Mouse (Mus musculus): Measurements from ENCODE around the gene Ulk4. TPM values are rescaled to one million over a fixed set of nuclear protein-coding genes. Genes with fewer than 3 reads are reported as not detected.

Ulk4 gene
- polyA plus RNA-seq, 1 experiment from 2014 or later: 134 TPM

DNA sequence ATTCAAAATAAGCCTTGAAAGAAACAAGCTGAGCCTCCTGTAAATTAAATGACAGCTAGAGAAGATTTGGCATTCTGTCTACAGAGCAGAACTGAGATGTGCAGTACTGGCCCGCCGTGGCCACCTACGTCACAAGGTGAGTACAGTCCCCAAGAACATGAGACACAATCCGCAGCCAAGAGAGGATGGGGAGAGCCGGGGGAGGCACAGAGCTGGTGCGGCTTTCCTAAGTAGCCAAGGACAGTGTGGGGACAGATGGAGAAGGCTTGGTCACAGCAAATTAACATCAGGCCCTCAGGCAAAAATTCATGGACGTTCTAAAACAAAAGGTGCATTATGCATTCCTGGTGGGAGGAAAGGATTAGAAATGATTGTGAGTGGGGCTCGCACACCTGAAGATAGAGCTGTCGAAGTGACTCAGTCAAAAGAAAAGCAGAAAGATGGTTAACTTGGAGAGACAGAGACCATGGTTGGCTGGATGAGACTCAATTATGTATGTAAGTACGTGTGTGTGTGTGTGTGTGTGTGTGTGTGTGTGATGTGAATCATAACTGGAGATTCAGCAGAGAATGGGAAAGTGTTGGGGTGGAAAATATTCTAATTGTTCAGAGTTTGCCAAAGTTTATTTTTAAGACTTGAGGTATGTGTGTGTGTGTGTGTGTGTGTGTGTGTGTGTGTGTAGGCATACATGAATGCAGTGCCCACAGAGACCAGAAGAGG is 185.8 kb downstream of the Ulk4 start:
- Histone ChIP-seq H3K9ac (replicated peaks; ENCODE audit: low read depth, low read length) (no peak overlapping the region), H3K27ac (ENCODE audit: low read length) (no peak overlapping the region)
- 84% methylated on average over 10 of the region's 10 CpGs for WGBS

DNA sequence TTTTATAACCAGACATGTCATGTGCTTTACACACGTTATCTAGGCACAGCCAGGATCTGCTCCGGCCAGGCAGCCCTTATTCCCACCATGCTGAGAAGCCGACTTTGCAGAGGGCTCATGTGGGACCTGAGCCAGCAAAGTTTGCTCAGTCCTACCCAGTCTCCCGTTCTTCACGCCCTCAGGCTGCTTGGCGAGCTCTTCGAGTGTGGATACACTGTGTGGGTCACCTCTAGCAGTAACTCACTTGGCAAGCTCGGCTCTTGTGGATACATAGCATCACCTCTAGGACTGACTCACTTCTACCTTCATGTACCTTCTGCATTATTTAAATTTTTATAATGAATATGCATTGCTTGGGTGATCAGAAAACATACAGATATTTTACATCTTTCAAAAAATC is 189.3 kb downstream of the Ulk4 start:
- 62% methylated on average over 8 of the region's 8 CpGs for WGBS
- H3K9ac ChIP-seq (replicated peaks; ENCODE audit: low read depth, low read length): no peak overlapping the region
- ATAC-seq (ENCODE audit: insufficient number of reproducible peaks, insufficient read depth, low FRiP score, low read depth): no peak
- no peaks in the 10 kb centered on the region for H3K9me3 ChIP-seq (ENCODE audit: control insufficient read depth, low read depth, low read length)
- H3K36me3 ChIP-seq (ENCODE audit: control insufficient read depth, insufficient read depth, low read length): no peaks in the 10 kb centered on the region
- H3K27me3 ChIP-seq (ENCODE audit: control insufficient read depth, insufficient read depth, low read length): no peaks in the 10 kb centered on the region
- H3K4me3 ChIP-seq (ENCODE audit: low read depth, low read length): no peak overlapping the region
- H3K27ac ChIP-seq (ENCODE audit: low read length): no peak overlapping the region
- H3K4me1 ChIP-seq (ENCODE audit: control insufficient read depth, insufficient read depth, low read length): no peaks in the 10 kb centered on the region
- H3K4me2 ChIP-seq (replicated peaks; ENCODE audit: low read depth, low read length): no peak overlapping the region

More for the DNA sequence above, 185.8 kb downstream of the Ulk4 start:
- H3K9me3 ChIP-seq (ENCODE audit: control insufficient read depth, low read depth, low read length): no peaks in the 10 kb centered on the region
- H3K4me2 ChIP-seq (replicated peaks; ENCODE audit: low read depth, low read length): no peak overlapping the region
- no peaks in the 10 kb centered on the region for H3K27me3 ChIP-seq (ENCODE audit: control insufficient read depth, insufficient read depth, low read length)
- no peak for ATAC-seq (ENCODE audit: insufficient number of reproducible peaks, insufficient read depth, low FRiP score, low read depth)
- H3K36me3 ChIP-seq (ENCODE audit: control insufficient read depth, insufficient read depth, low read length): no peaks in the 10 kb centered on the region
- H3K4me3 ChIP-seq (ENCODE audit: low read depth, low read length): no peak overlapping the region
- H3K4me1 ChIP-seq (ENCODE audit: control insufficient read depth, insufficient read depth, low read length): no peaks in the 10 kb centered on the region

DNA sequence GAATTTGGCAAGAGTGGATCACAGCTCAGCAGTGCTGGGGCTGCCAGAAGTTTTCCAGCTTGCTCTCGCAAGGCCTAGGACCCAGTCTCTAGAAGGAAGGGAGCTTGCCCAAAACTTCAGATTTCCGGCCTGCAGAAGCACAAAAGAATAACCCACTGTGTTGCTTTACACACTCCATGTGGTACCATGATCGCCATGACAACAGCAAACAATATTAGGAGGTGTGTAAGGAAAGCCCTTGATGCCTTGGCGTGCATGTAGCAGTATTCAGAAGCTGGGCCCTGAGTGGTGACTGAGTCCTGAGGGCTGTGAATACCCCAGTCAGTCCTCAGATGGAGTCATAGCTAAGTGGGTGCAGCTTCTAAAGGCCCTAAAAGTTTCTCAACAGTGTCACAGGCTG is 192.8 kb downstream of the Ulk4 start:
- Histone ChIP-seq H3K27ac (ENCODE audit: low read length) (no peak overlapping the region), H3K27me3 (ENCODE audit: control insufficient read depth, insufficient read depth, low read length) (no peaks in the 10 kb centered on the region), H3K36me3 (ENCODE audit: control insufficient read depth, insufficient read depth, low read length) (no peaks in the 10 kb centered on the region), H3K9ac (replicated peaks; ENCODE audit: low read depth, low read length) (no peak overlapping the region), H3K9me3 (ENCODE audit: control insufficient read depth, low read depth, low read length) (no peaks in the 10 kb centered on the region), H3K4me2 (replicated peaks; ENCODE audit: low read depth, low read length) (no peak overlapping the region), H3K4me1 (ENCODE audit: control insufficient read depth, insufficient read depth, low read length) (peaks cover 11% of the 10 kb centered on the region; the same call in 1 of the 2 replicates), H3K4me3 (ENCODE audit: low read depth, low read length) (no peak overlapping the region)
- ATAC-seq (ENCODE audit: insufficient number of reproducible peaks, insufficient read depth, low FRiP score, low read depth): no peak
- 85% methylated on average over 4 of the region's 4 CpGs for WGBS

DNA sequence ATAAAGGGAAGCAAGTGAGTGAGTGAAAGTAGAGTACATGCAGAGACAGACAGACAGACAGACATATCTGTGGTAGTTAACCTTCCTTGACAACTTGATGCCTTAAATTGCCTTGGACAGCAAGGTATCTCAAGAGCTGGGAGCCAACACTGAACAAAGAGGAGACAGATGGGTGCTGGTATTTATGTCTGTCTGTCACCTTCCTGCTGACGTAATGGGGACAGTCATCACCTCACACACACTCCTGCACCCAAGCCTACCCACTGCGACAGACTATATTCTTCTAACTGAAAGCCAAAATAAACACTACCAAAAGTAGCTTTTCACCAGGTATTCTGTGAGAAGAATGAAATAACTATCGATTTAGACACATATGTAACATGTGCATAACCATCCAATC is 196.2 kb downstream of the Ulk4 start:
- Histone ChIP-seq H3K9me3 (ENCODE audit: control insufficient read depth, low read depth, low read length) (no peaks in the 10 kb centered on the region), H3K4me2 (replicated peaks; ENCODE audit: low read depth, low read length) (no peak overlapping the region), H3K27me3 (ENCODE audit: control insufficient read depth, insufficient read depth, low read length) (no peaks in the 10 kb centered on the region), H3K9ac (replicated peaks; ENCODE audit: low read depth, low read length) (no peak overlapping the region), H3K4me1 (ENCODE audit: control insufficient read depth, insufficient read depth, low read length) (peaks cover 19% of the 10 kb centered on the region; the same call in 1 of the 2 replicates), H3K4me3 (ENCODE audit: low read depth, low read length) (no peak overlapping the region), H3K27ac (ENCODE audit: low read length) (no peak overlapping the region), H3K36me3 (ENCODE audit: control insufficient read depth, insufficient read depth, low read length) (no peaks in the 10 kb centered on the region)
- 87% methylated on average over 3 of the region's 3 CpGs for WGBS
- no peak for ATAC-seq (ENCODE audit: insufficient number of reproducible peaks, insufficient read depth, low FRiP score, low read depth)

DNA sequence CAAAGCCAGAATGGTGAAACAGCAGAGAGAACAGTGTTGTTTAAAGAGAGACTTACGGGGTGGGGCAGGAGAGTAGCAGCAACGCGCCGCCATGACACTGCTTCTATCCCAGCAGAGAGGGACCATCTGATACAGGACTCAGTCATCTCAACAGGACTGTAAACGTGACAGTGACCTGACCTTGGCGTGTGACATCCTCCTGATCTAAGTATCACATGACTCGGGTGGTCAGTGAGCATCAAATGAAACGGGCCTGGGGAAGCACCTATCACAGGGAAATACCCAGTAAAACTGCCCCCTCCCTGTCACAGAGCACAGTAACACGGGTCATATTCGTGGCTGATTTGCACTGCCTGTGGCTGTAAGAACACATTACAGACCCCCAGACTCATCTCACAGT is 196.6 kb downstream of the Ulk4 start:
- no peaks in the 10 kb centered on the region for H3K27me3 ChIP-seq (ENCODE audit: control insufficient read depth, insufficient read depth, low read length)
- peaks cover 21% of the 10 kb centered on the region; the same call in 1 of the 2 replicates for H3K4me1 ChIP-seq (ENCODE audit: control insufficient read depth, insufficient read depth, low read length)
- no peaks in the 10 kb centered on the region for H3K9me3 ChIP-seq (ENCODE audit: control insufficient read depth, low read depth, low read length)
- 69% methylated on average over 10 of the region's 10 CpGs for WGBS
- H3K4me3 ChIP-seq (ENCODE audit: low read depth, low read length): no peak overlapping the region
- H3K36me3 ChIP-seq (ENCODE audit: control insufficient read depth, insufficient read depth, low read length): no peaks in the 10 kb centered on the region
- H3K9ac ChIP-seq (replicated peaks; ENCODE audit: low read depth, low read length): no peak overlapping the region
- ATAC-seq (ENCODE audit: insufficient number of reproducible peaks, insufficient read depth, low FRiP score, low read depth): no peak
- H3K4me2 ChIP-seq (replicated peaks; ENCODE audit: low read depth, low read length): no peak overlapping the region
- H3K27ac ChIP-seq (ENCODE audit: low read length): peak overlapping the region; percentile 55; the same call in 1 of the 2 replicates

DNA sequence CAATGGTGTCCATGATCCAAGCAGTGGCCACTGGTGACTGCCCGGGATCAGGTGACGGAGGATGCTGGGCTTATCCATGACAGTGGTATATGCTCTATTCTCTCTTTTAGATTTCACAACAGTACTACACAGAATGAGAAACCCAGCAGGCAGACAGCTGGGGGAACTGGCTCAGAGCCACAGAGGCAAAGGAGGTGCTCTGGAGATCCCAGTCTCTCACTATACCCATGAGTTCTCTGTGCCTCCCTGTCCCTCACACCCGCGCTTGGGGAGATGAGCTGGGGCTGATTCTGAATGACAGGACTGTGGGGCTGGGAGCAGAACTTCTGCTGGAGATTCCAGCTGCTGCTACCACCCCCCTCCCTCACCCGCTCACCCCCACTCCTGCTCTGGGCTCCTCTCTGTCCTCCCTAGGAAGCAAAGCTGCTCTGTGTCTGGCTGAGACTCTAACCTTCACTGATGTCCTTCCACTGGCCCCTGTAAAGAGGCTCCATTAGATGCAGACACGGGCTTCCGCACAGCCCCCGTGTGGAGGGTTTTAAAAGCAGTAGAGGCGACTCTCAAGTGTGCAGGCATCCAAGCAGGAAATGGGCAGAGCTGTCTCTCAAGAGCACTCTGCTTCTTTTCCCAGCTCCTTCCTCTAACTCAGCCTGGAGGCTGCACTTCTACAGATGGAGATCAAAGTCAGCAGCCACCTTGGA is 197.5 kb downstream of the Ulk4 start:
- Histone ChIP-seq H3K4me3 (ENCODE audit: low read depth, low read length) (no peak overlapping the region), H3K9me3 (ENCODE audit: control insufficient read depth, low read depth, low read length) (no peaks in the 10 kb centered on the region), H3K4me2 (replicated peaks; ENCODE audit: low read depth, low read length) (no peak overlapping the region), H3K9ac (replicated peaks; ENCODE audit: low read depth, low read length) (no peak overlapping the region), H3K27ac (ENCODE audit: low read length) (peak overlapping the region; percentile 55; the same call in 1 of the 2 replicates), H3K36me3 (ENCODE audit: control insufficient read depth, insufficient read depth, low read length) (no peaks in the 10 kb centered on the region), H3K4me1 (ENCODE audit: control insufficient read depth, insufficient read depth, low read length) (peaks cover 21% of the 10 kb centered on the region; the same call in 1 of the 2 replicates), H3K27me3 (ENCODE audit: control insufficient read depth, insufficient read depth, low read length) (no peaks in the 10 kb centered on the region)
- WGBS: 31% methylated on average over 9 of the region's 9 CpGs
- peak; percentile 74 for ATAC-seq (ENCODE audit: insufficient number of reproducible peaks, insufficient read depth, low FRiP score, low read depth)

DNA sequence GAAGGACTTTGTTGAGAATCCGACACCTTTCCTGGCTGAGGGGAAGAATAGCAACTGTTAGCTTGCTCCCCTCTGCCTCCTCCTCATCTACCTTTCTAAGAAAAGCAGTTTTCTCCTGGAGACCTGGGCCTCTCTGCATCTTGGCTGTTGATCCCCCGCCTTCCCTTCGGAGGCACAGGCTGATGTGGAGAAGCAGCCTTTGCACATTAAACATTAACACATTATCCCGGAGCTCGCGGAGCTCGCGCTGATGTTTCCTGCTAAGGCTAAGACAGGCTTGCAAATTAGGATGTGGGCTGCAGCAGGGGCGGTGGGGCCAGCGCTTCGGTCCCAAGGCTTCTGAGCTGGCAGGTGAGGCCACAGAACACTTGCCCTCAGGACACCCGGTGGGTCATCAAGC is 200.7 kb downstream of the Ulk4 start:
- 23% methylated on average over 12 of the region's 12 CpGs for WGBS
- Histone ChIP-seq H3K4me2 (replicated peaks; ENCODE audit: low read depth, low read length) (no peak overlapping the region), H3K9ac (replicated peaks; ENCODE audit: low read depth, low read length) (no peak overlapping the region), H3K36me3 (ENCODE audit: control insufficient read depth, insufficient read depth, low read length) (no peaks in the 10 kb centered on the region), H3K27ac (ENCODE audit: low read length) (no peak overlapping the region), H3K27me3 (ENCODE audit: control insufficient read depth, insufficient read depth, low read length) (no peaks in the 10 kb centered on the region), H3K4me3 (ENCODE audit: low read depth, low read length) (no peak overlapping the region), H3K9me3 (ENCODE audit: control insufficient read depth, low read depth, low read length) (no peaks in the 10 kb centered on the region), H3K4me1 (ENCODE audit: control insufficient read depth, insufficient read depth, low read length) (peaks cover 28% of the 10 kb centered on the region)
- no peak for ATAC-seq (ENCODE audit: insufficient number of reproducible peaks, insufficient read depth, low FRiP score, low read depth)

DNA sequence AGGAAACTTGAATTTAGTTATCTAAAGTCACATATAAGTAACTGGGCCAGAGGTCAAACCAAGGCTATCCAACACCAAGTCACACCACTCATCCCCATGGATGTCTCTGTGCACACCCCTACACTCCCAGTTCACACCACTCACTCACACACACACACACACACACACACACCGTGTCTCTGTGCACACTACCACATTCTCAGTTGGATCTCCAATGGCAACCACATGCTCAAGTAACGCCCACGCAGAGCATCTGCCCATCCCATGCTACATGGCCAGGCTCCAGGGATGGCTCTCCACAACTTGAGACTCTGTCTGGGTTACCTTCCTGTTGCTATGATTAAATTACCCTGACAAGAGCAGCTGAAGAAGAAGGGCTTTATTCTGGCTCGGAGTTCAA is 201.8 kb downstream of the Ulk4 start:
- H3K36me3 ChIP-seq (ENCODE audit: control insufficient read depth, insufficient read depth, low read length): no peaks in the 10 kb centered on the region
- no peak overlapping the region for H3K4me3 ChIP-seq (ENCODE audit: low read depth, low read length)
- no peak overlapping the region for H3K4me2 ChIP-seq (replicated peaks; ENCODE audit: low read depth, low read length)
- ATAC-seq (ENCODE audit: insufficient number of reproducible peaks, insufficient read depth, low FRiP score, low read depth): no peak
- 83% methylated on average over 4 of the region's 4 CpGs for WGBS
- H3K9ac ChIP-seq (replicated peaks; ENCODE audit: low read depth, low read length): no peak overlapping the region
- no peaks in the 10 kb centered on the region for H3K9me3 ChIP-seq (ENCODE audit: control insufficient read depth, low read depth, low read length)
- H3K27me3 ChIP-seq (ENCODE audit: control insufficient read depth, insufficient read depth, low read length): no peaks in the 10 kb centered on the region
- H3K4me1 ChIP-seq (ENCODE audit: control insufficient read depth, insufficient read depth, low read length): peaks cover 27% of the 10 kb centered on the region
- H3K27ac ChIP-seq (ENCODE audit: low read length): no peak overlapping the region
